Mouse (Mus musculus) megakaryocyte-erythroid progenitor cell, adult 5-6 weeks (primary cell): ENCODE measurements around the gene Chac2. TPM values are rescaled to one million over a fixed set of nuclear protein-coding genes. Genes with fewer than 3 reads are reported as not detected.

Experiments
- total RNA-seq, 2 experiments: library from RNA; stranded (forward) in 1 of 2; stranded (reverse) in 1 of 2; fragments of 200-1000, 215-1000 nt in 1 of 2; fragments of >200 nt in 1 of 2; fragmentation: Nextera tagmentation in 1 of 2; gene quantifications; 2 replicates each; pipeline ENCODE4 v1.2.3; 2014 to 2017

Gene Chac2
- total RNA-seq, 2 experiments from 2014 or later, result 15.8 to 57.7 TPM

Other genes starting within 250 kb of the Chac2 start
- gene Psme4, start 214.6 kb downstream of the Chac2 start, total RNA-seq (2014; fragmentation: Nextera tagmentation), result 43.9 and 53.4 TPM in 2 replicates
- gene Psme4, start 214.6 kb downstream of the Chac2 start, total RNA-seq (2017), result 52.4 and 54.8 TPM in 2 replicates
- not detected in 2 replicates for gene Gpr75, start 101.0 kb downstream of the Chac2 start, total RNA-seq (2014; fragmentation: Nextera tagmentation)
- gene Gpr75, start 101.0 kb downstream of the Chac2 start, total RNA-seq (2017), result not detected in 2 replicates
- 6.9 and 9.6 TPM in 2 replicates for gene Asb3, start 100.9 kb downstream of the Chac2 start, total RNA-seq (2014; fragmentation: Nextera tagmentation)
- gene Asb3, start 100.9 kb downstream of the Chac2 start, total RNA-seq (2017), result 15.0 and 19.9 TPM in 2 replicates
- gene Erlec1, start 32.0 kb downstream of the Chac2 start, total RNA-seq (2014; fragmentation: Nextera tagmentation), result 13.6 and 27.0 TPM in 2 replicates
- gene Erlec1, start 32.0 kb downstream of the Chac2 start, total RNA-seq (2017), result 15.9 and 22.5 TPM in 2 replicates
- not detected in 2 replicates for gene Gm17332, start 196.1 kb upstream of the Chac2 start, total RNA-seq (2014; fragmentation: Nextera tagmentation)
- not detected in 2 replicates for gene Gm17332, start 196.1 kb upstream of the Chac2 start, total RNA-seq (2017)